Mouse (Mus musculus): ENCODE results near the gene Cers3. TPM values are rescaled to one million over a fixed set of nuclear protein-coding genes. Genes with fewer than 3 reads are reported as not detected.

Cers3 gene
- total and polyA plus RNA-seq, 3 experiments: 0.01 to 0.11 TPM; not detected in 1

- ATAC-seq (ENCODE audit: extremely low read depth, insufficient number of reproducible peaks, low FRiP score, poor library complexity, severe bottlenecking) (no peak), DNase-seq (ENCODE audit: low spot score) (no peak)
- H3K4me3 ChIP-seq (ENCODE audit: low read depth, low read length): no peak overlapping the region
- TF ChIP-seq GATA2 (IDR thresholded peaks at IDR 0.05; ENCODE audit: borderline replicate concordance, low read depth, low read length) (no peak), CTCF (IDR thresholded peaks at IDR 0.05; ENCODE audit: low read depth, low read length) (no peak), GATA1 (IDR thresholded peaks at IDR 0.05; ENCODE audit: borderline replicate concordance, low read length) (no peak), POLR2AphosphoS5 (IDR thresholded peaks at IDR 0.05; ENCODE audit: insufficient replicate concordance, low read depth, low read length) (no peak), TAL1 (conservative IDR thresholded peaks at IDR 0.05; ENCODE audit: low read depth, low read length) (no peak)
- H3K4me1 ChIP-seq (ENCODE audit: insufficient read depth, low read depth, low read length): no peaks in the 10 kb centered on the region
- no peaks in the 10 kb centered on the region for H3K9me3 ChIP-seq (replicated peaks)
- H3K36me3 ChIP-seq (replicated peaks): no peaks in the 10 kb centered on the region
- H3K27me3 ChIP-seq (ENCODE audit: insufficient read depth, low read length): no peaks in the 10 kb centered on the region; the same call in 1 of the 2 replicates
These were observed 55.5 kb downstream of the Cers3 start for GRCm38 (mm10) chr7:66798826-66799225.

GRCm38 (mm10) chr7:66800784-66801183 is 57.5 kb downstream of the Cers3 start:
- Histone ChIP-seq H3K9me3 (replicated peaks) (no peaks in the 10 kb centered on the region), H3K4me3 (ENCODE audit: low read depth, low read length) (no peak overlapping the region), H3K4me1 (ENCODE audit: insufficient read depth, low read depth, low read length) (no peaks in the 10 kb centered on the region), H3K27me3 (ENCODE audit: insufficient read depth, low read length) (no peaks in the 10 kb centered on the region; the same call in 1 of the 2 replicates), H3K36me3 (replicated peaks) (no peaks in the 10 kb centered on the region)
- DNase-seq (ENCODE audit: low spot score) (no peak), ATAC-seq (ENCODE audit: extremely low read depth, insufficient number of reproducible peaks, low FRiP score, poor library complexity, severe bottlenecking) (no peak)
- no peak for TF ChIP-seq TAL1 (conservative IDR thresholded peaks at IDR 0.05; ENCODE audit: low read depth, low read length)
- TF ChIP-seq GATA1 (IDR thresholded peaks at IDR 0.05; ENCODE audit: borderline replicate concordance, low read length): no peak
- no peak for TF ChIP-seq GATA2 (IDR thresholded peaks at IDR 0.05; ENCODE audit: borderline replicate concordance, low read depth, low read length)
- no peak for TF ChIP-seq CTCF (IDR thresholded peaks at IDR 0.05; ENCODE audit: low read depth, low read length)
- TF ChIP-seq POLR2AphosphoS5 (IDR thresholded peaks at IDR 0.05; ENCODE audit: insufficient replicate concordance, low read depth, low read length): no peak

DNA sequence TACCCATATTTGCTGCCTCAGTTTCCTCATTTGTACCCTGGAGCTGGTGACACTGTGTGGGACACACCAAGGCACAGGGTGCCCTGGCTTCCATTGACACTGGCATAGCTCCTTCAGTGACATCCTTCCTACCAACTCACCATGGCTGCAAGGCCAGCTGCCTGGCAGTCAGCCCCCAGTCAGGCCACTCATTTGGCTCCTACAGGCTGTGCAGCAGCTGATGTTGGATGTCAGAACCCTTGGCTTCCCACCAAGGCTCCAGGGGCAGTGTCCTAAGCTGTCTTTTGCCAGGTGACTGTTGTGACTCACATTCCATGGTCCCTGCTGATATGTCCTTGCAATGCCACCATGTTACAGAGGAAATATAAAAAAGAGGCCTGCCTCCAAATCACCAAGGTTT is 58.5 kb downstream of the Cers3 start:
- H3K36me3 ChIP-seq (replicated peaks): no peaks in the 10 kb centered on the region
- no peak for TF ChIP-seq GATA1 (IDR thresholded peaks at IDR 0.05; ENCODE audit: borderline replicate concordance, low read length)
- TF ChIP-seq GATA2 (IDR thresholded peaks at IDR 0.05; ENCODE audit: borderline replicate concordance, low read depth, low read length): no peak
- no peak for TF ChIP-seq TAL1 (conservative IDR thresholded peaks at IDR 0.05; ENCODE audit: low read depth, low read length)
- TF ChIP-seq CTCF (IDR thresholded peaks at IDR 0.05; ENCODE audit: low read depth, low read length): no peak
- TF ChIP-seq POLR2AphosphoS5 (IDR thresholded peaks at IDR 0.05; ENCODE audit: insufficient replicate concordance, low read depth, low read length): no peak
- no peak overlapping the region for H3K4me3 ChIP-seq (ENCODE audit: low read depth, low read length)
- ATAC-seq (ENCODE audit: extremely low read depth, insufficient number of reproducible peaks, low FRiP score, poor library complexity, severe bottlenecking) (no peak), DNase-seq (ENCODE audit: low spot score) (no peak)
- no peaks in the 10 kb centered on the region; the same call in 1 of the 2 replicates for H3K27me3 ChIP-seq (ENCODE audit: insufficient read depth, low read length)
- no peaks in the 10 kb centered on the region for H3K9me3 ChIP-seq (replicated peaks)
- no peaks in the 10 kb centered on the region for H3K4me1 ChIP-seq (ENCODE audit: insufficient read depth, low read depth, low read length)

- Histone ChIP-seq H3K4me1 (ENCODE audit: insufficient read depth, low read depth, low read length) (no peaks in the 10 kb centered on the region), H3K4me3 (ENCODE audit: low read depth, low read length) (no peak overlapping the region), H3K27me3 (ENCODE audit: insufficient read depth, low read length) (no peaks in the 10 kb centered on the region; the same call in 1 of the 2 replicates), H3K36me3 (replicated peaks) (no peaks in the 10 kb centered on the region), H3K9me3 (replicated peaks) (no peaks in the 10 kb centered on the region)
- DNase-seq (ENCODE audit: low spot score): no peak
- TF ChIP-seq GATA1 (IDR thresholded peaks at IDR 0.05; ENCODE audit: borderline replicate concordance, low read length) (no peak), POLR2AphosphoS5 (IDR thresholded peaks at IDR 0.05; ENCODE audit: insufficient replicate concordance, low read depth, low read length) (no peak), GATA2 (IDR thresholded peaks at IDR 0.05; ENCODE audit: borderline replicate concordance, low read depth, low read length) (no peak), TAL1 (conservative IDR thresholded peaks at IDR 0.05; ENCODE audit: low read depth, low read length) (no peak), CTCF (IDR thresholded peaks at IDR 0.05; ENCODE audit: low read depth, low read length) (no peak)
- ATAC-seq (ENCODE audit: extremely low read depth, insufficient number of reproducible peaks, low FRiP score, poor library complexity, severe bottlenecking): no peak
These were observed 60.5 kb downstream of the Cers3 start for GRCm38 (mm10) chr7:66803798-66804197.

- no peak for TF ChIP-seq GATA1 (IDR thresholded peaks at IDR 0.05; ENCODE audit: borderline replicate concordance, low read length)
- no peak for TF ChIP-seq CTCF (IDR thresholded peaks at IDR 0.05; ENCODE audit: low read depth, low read length)
- TF ChIP-seq GATA2 (IDR thresholded peaks at IDR 0.05; ENCODE audit: borderline replicate concordance, low read depth, low read length): no peak
- no peak for TF ChIP-seq POLR2AphosphoS5 (IDR thresholded peaks at IDR 0.05; ENCODE audit: insufficient replicate concordance, low read depth, low read length)
- TF ChIP-seq TAL1 (conservative IDR thresholded peaks at IDR 0.05; ENCODE audit: low read depth, low read length): no peak
- Histone ChIP-seq H3K27me3 (ENCODE audit: insufficient read depth, low read length) (no peaks in the 10 kb centered on the region), H3K36me3 (replicated peaks) (no peaks in the 10 kb centered on the region), H3K9me3 (replicated peaks) (no peaks in the 10 kb centered on the region), H3K4me3 (ENCODE audit: low read depth, low read length) (no peak overlapping the region), H3K4me1 (ENCODE audit: insufficient read depth, low read depth, low read length) (no peaks in the 10 kb centered on the region)
- DNase-seq (ENCODE audit: low spot score) (no peak), ATAC-seq (ENCODE audit: extremely low read depth, insufficient number of reproducible peaks, low FRiP score, poor library complexity, severe bottlenecking) (no peak)
These were observed 63.5 kb downstream of the Cers3 start for GRCm38 (mm10) chr7:66806801-66807200.

GRCm38 (mm10) chr7:66810436-66810835 is 67.1 kb downstream of the Cers3 start:
- no peak for ATAC-seq (ENCODE audit: extremely low read depth, insufficient number of reproducible peaks, low FRiP score, poor library complexity, severe bottlenecking)
- no peaks in the 10 kb centered on the region for H3K9me3 ChIP-seq (replicated peaks)
- TF ChIP-seq TAL1 (conservative IDR thresholded peaks at IDR 0.05; ENCODE audit: low read depth, low read length): no peak
- no peak for TF ChIP-seq CTCF (IDR thresholded peaks at IDR 0.05; ENCODE audit: low read depth, low read length)
- TF ChIP-seq POLR2AphosphoS5 (IDR thresholded peaks at IDR 0.05; ENCODE audit: insufficient replicate concordance, low read depth, low read length): no peak
- TF ChIP-seq GATA2 (IDR thresholded peaks at IDR 0.05; ENCODE audit: borderline replicate concordance, low read depth, low read length): no peak
- no peak for TF ChIP-seq GATA1 (IDR thresholded peaks at IDR 0.05; ENCODE audit: borderline replicate concordance, low read length)
- H3K4me1 ChIP-seq (ENCODE audit: insufficient read depth, low read depth, low read length): no peaks in the 10 kb centered on the region
- no peaks in the 10 kb centered on the region for H3K36me3 ChIP-seq (replicated peaks)
- H3K27me3 ChIP-seq (ENCODE audit: insufficient read depth, low read length): no peaks in the 10 kb centered on the region
- DNase-seq (ENCODE audit: low spot score): no peak
- no peak overlapping the region for H3K4me3 ChIP-seq (ENCODE audit: low read depth, low read length)

Data from G1E (cell line).